Mouse (Mus musculus) intestine, postnatal 0 days (tissue): ENCODE measurements around the gene Zfp809. TPM values are rescaled to one million over a fixed set of nuclear protein-coding genes. Genes with fewer than 3 reads are reported as not detected.
"Not testable (repeated sequence)": the region's sequence is repeated elsewhere in the genome, so short reads cannot be mapped to it uniquely, and the experiment has no call there.

Experiments used
- ATAC-seq: fragments of 200-750 bp; cut with Nextera tagmentation; 2 replicates; pipeline ENCODE4 v1.8.0; 2017; ENCODE audit warnings: mild to moderate bottlenecking, moderate TSS enrichment, moderate library complexity
- H3K27ac ChIP-seq: fragments of 300-500 bp; sonication (generic); 2 replicates; pipeline ENCODE4 v1.5.1; 2014; ENCODE audit warnings: mild to moderate bottlenecking, low read depth, low read length, moderate library complexity
- H3K27me3 ChIP-seq: fragments of 300-500 bp; sonication (generic); replicated peaks from 2 replicates; pipeline ENCODE4 v1.6.1; 2014; ENCODE audit warnings: low read length, mixed read lengths; ENCODE audit not compliant: control insufficient read depth, insufficient read depth
- H3K36me3 ChIP-seq: fragments of 300-500 bp; sonication (generic); 2 replicates; pipeline ENCODE4 v1.6.1; 2014; ENCODE audit warnings: mild to moderate bottlenecking, moderate library complexity; ENCODE audit not compliant: control insufficient read depth, insufficient read depth
- H3K4me1 ChIP-seq: fragments of 300-500 bp; sonication (generic); replicated peaks from 2 replicates; pipeline ENCODE4 v1.6.1; 2014; ENCODE audit warnings: antibody characterized with exemption, low read length, mixed read lengths; ENCODE audit not compliant: control insufficient read depth, insufficient read depth
- H3K4me2 ChIP-seq: fragments of 300-500 bp; sonication (generic); replicated peaks from 2 replicates; pipeline ENCODE4 v1.6.1; 2014; ENCODE audit warnings: low read depth, mild to moderate bottlenecking, moderate library complexity
- H3K4me3 ChIP-seq: fragments of 300-500 bp; sonication (generic); 2 replicates; pipeline ENCODE4 v1.5.1; 2014; ENCODE audit warnings: low read depth, low read length
- H3K9ac ChIP-seq: fragments of 300-500 bp; sonication (generic); 2 replicates; pipeline ENCODE4 v1.6.1; 2014; ENCODE audit warnings: mild to moderate bottlenecking, low read depth, low read length
- H3K9me3 ChIP-seq: fragments of 300-500 bp; sonication (generic); 2 replicates; pipeline ENCODE4 v1.6.1; 2016; ENCODE audit warnings: mixed run types; ENCODE audit not compliant: control insufficient read depth
- CTCF ChIP-seq: sonication (generic); IDR thresholded peaks from 2 replicates; pipeline ENCODE4 v1.5.1; 2016; ENCODE audit warnings: low read depth, mild to moderate bottlenecking, control low read depth, antibody characterized with exemption, moderate library complexity
- WGBS: fragments of 180-500 bp; shearing (Covaris S2); extraction: QIAGEN DNeasy Blood & Tissue Kit; methylation state at CpG from one replicate; pipeline ENCODE4 v1.1.7; 2014; 5-methylcytosine and 5-hydroxymethylcytosine counted together
- polyA plus RNA-seq: library from polyadenylated mRNA; unstranded; fragments of >200 nt; fragmentation: Nextera tagmentation; extraction: Ambion mirVana; gene quantifications from 2 replicates; pipeline ENCODE4 v1.2.1, GENCODE M21; 2015

Gene Zfp809
- polyA plus RNA-seq, 1 experiment from 2014 or later, result 12.6 TPM

DNA sequence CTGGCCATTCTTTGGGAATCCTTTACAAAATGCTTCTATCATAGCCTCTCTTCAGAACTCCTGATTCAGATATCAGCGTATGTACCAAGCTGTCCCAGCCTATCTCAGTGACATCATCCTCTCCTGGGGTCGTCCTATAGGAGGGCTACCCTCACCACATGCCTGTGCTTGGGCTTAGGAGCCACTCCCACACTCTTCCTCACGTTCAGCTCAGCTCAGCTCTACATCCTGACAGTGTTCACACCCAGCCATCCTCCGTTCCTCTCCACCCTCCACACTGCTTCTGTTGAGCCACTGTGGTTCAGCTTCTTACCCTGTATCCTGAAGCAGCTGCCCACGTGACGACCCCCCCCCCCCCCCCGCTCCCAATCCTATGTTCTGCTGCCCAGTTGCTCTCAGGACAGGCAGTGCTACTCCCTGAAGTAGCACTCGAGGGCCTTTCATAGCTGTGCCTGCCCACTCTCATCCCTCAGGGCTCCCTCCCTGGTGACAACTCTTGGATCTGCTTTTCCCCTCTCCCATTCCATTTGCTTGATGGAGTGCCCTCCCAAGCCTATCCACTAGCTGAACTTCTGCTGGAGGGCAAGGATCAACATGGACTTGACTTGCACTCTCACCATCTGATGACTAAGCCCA lies 7.5 kb upstream of the Zfp809 start:
- H3K9ac ChIP-seq, result no peak overlapping the region
- H3K27me3 ChIP-seq, result no peaks in the 10 kb centered on the region
- no peak for TF ChIP-seq CTCF
- H3K9me3 ChIP-seq, result no peaks in the 10 kb centered on the region
- no peaks in the 10 kb centered on the region for H3K36me3 ChIP-seq
- 41% methylated on average over 7 of the region's 8 CpGs for WGBS
- no peak overlapping the region for H3K4me3 ChIP-seq
- no peaks in the 10 kb centered on the region for H3K4me1 ChIP-seq
- no peak overlapping the region for H3K27ac ChIP-seq
- ATAC-seq, result no peak
- no peak overlapping the region for H3K4me2 ChIP-seq

DNA sequence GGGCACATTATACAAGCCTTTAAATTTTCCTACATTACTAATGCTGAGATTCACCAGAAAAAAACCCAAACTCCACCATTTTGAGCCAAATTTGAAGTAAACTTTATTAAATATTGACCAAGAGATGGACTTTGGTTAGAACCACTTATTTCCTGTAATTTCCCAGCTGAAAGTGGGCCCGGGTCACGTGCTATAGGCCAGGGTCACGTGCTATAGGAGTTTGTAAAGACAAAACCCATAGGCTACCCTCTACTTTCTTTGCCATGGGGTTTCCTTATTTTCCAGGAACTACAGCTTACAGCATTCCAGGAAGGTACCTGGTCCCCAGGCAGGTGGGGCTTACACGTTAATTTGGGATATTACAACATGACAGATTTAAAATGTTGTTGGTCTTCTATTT lies 1.4 kb upstream of the Zfp809 start:
- H3K27ac ChIP-seq, result no peak overlapping the region
- 66% methylated on average over 4 of the region's 4 CpGs for WGBS

GRCm38 (mm10) chr9:22224536-22225503 lies 694 bp upstream of the Zfp809 start:
- Histone ChIP-seq H3K9ac (peak overlapping the region; percentile 34; the same call in 1 of the 2 replicates), H3K36me3 (no peaks in the 10 kb centered on the region), H3K4me2 (peak overlapping the region; percentile 66), H3K4me1 (no peaks in the 10 kb centered on the region), H3K9me3 (no peaks in the 10 kb centered on the region), H3K27ac (peak overlapping the region; percentile 93; the same call in 1 of the 2 replicates), H3K4me3 (peak overlapping the region; percentile 81), H3K27me3 (no peaks in the 10 kb centered on the region)
- peak; percentile 59 for TF ChIP-seq CTCF
- ATAC-seq, result peak; percentile 46; the same call in 1 of the 2 replicates
- WGBS, result 23% methylated on average over 17 of the region's 17 CpGs

More for the DNA sequence above, 1.4 kb upstream of the Zfp809 start:
- no peak overlapping the region for H3K4me3 ChIP-seq
- ATAC-seq, result no peak
- no peak overlapping the region for H3K9ac ChIP-seq
- H3K9me3 ChIP-seq, result no peaks in the 10 kb centered on the region
- no peaks in the 10 kb centered on the region for H3K4me1 ChIP-seq
- no peaks in the 10 kb centered on the region for H3K36me3 ChIP-seq
- H3K27me3 ChIP-seq, result no peaks in the 10 kb centered on the region
- H3K4me2 ChIP-seq, result no peak overlapping the region
- TF ChIP-seq CTCF, result no peak

DNA sequence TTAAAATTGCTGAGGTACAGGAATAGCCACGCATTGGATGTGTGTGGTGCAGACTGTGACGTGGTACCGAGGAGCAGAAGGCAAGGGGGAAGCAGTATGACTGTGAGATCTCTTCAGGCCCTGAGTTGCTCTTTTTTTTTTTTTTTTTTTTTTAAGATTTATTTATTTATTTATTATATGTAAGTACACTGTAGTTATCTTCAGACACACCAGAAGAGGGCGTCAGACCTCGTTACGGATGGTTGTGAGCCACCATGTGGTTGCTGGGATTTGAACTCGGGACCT lies 817 bp downstream of the Zfp809 start:
- 64% methylated on average over 7 of the region's 7 CpGs for WGBS
- H3K9ac ChIP-seq, H3K27me3 ChIP-seq, H3K4me1 ChIP-seq, H3K36me3 ChIP-seq, H3K9me3 ChIP-seq, ATAC-seq: not testable (repeated sequence)
- Histone ChIP-seq H3K27ac (peak overlapping the region; percentile 93; the same call in 1 of the 2 replicates), H3K4me3 (peak overlapping the region; percentile 81), H3K4me2 (peak overlapping the region; percentile 66)

DNA sequence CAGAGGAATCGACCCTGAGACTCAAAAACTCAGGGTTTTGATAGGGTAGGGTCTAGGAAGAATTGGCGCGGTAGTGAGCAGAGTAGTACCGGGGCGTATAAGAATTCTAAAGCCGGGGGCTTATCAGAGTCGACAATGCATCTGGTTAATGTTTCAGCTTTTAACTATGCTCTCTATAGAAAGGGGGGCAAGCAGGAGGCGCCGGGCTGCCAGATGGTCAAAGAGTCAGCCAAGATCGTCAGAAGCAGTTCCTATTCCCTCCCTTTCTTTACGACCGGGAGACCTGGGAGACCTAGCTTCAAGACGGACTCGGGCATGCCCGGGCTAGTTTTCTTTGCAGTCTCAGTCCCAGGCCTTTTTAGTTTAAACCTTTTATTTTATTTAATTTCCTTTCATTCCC lies 1.3 kb downstream of the Zfp809 start:
- H3K27me3 ChIP-seq, result no peaks in the 10 kb centered on the region
- no peaks in the 10 kb centered on the region for H3K9me3 ChIP-seq
- no peak overlapping the region for H3K27ac ChIP-seq
- 50% methylated on average over 15 of the region's 15 CpGs for WGBS
- H3K4me2 ChIP-seq, result peak overlapping the region; percentile 66
- no peaks in the 10 kb centered on the region for H3K36me3 ChIP-seq
- H3K4me3 ChIP-seq, result no peak overlapping the region; the same call in 1 of the 2 replicates
- TF ChIP-seq CTCF, result no peak
- H3K9ac ChIP-seq, result no peak overlapping the region
- no peaks in the 10 kb centered on the region for H3K4me1 ChIP-seq
- ATAC-seq, result 0 out of 2 replicates have a peak, but pooled peaks have one; percentile 7

GRCm38 (mm10) chr9:22229386-22230026 lies 4.0 kb downstream of the Zfp809 start:
- H3K9me3 ChIP-seq, result no peaks in the 10 kb centered on the region
- H3K4me1 ChIP-seq, result no peaks in the 10 kb centered on the region
- H3K9ac ChIP-seq, result no peak overlapping the region
- no peak overlapping the region for H3K4me3 ChIP-seq
- H3K36me3 ChIP-seq, result no peaks in the 10 kb centered on the region
- ATAC-seq, result no peak
- no peak for TF ChIP-seq CTCF
- H3K27me3 ChIP-seq, result no peaks in the 10 kb centered on the region
- 52% methylated on average over 7 of the region's 7 CpGs for WGBS
- no peak overlapping the region for H3K27ac ChIP-seq
- no peak overlapping the region for H3K4me2 ChIP-seq
